Mouse (Mus musculus) heart, postnatal 0 days (tissue): Measurements from ENCODE around the gene Mtfp1.
"Not testable (repeated sequence)": the region's sequence is repeated elsewhere in the genome, so short reads cannot be mapped to it uniquely, and the experiment has no call there.

ENCODE experiments used
- CTCF ChIP-seq: IDR thresholded peaks from 2 replicates; pipeline ENCODE4 v1.5.1; 2016; ENCODE audit warnings: antibody characterized with exemption, control low read depth, low read depth
- EP300 ChIP-seq: IDR thresholded peaks from 2 replicates; pipeline ENCODE4 v1.6.1; 2016; ENCODE audit warnings: antibody characterized with exemption, low read depth

DNA sequence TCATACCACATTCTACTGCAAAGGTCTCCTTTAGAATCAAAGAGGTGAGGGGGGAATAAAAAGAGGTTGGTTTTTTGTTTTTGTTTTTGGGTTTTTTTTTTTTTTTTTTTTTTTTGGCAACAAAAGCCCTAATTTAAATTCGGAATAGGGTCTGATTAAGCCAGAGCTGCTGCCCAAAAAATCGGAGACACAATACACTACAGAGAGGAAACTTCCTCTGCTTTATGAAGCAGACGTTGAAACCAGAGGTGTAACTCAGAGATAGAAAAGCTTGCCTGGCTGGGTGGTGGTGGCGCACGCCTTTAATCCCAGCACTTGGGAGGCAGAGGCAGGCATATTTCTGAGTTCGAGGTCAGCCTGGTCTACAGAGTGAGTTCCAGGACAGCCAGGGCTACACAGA, 19.3 kb upstream of the Mtfp1 start:
- TF ChIP-seq CTCF, EP300: not testable (repeated sequence)
